Comparison of ENCODE assay signal across 20 mouse cellular contexts in genomic region chr19:40838205-40838604, GRCm38 (mm10).
"Had no signal": no experiment of that assay in that cellular context is flagged by ENCODE, and none has a peak within 500 bp of the region (broad histone marks: within the 10 kb centered on the region; RNA-seq: fewer than 3 reads in every experiment).

No protein-coding gene starts in this region.

- H3K9me3 ChIP-seq: liver, embryonic 13.5 days; liver, embryonic 15.5 days; midbrain, embryonic 13.5 days; neural tube, embryonic 13.5 days; neural tube, embryonic 15.5 days had no signal

- ATAC-seq: liver, postnatal 0 days; midbrain, embryonic 13.5 days; midbrain, embryonic 16.5 days had no signal

- H3K27me3 ChIP-seq: liver, embryonic 13.5 days; liver, embryonic 15.5 days; midbrain, embryonic 13.5 days; neural tube, embryonic 13.5 days; neural tube, embryonic 15.5 days had no signal

- H3K4me2 ChIP-seq: liver, embryonic 11.5 days; liver, embryonic 13.5 days; liver, embryonic 15.5 days; midbrain, embryonic 11.5 days; midbrain, embryonic 13.5 days; neural tube, embryonic 13.5 days; neural tube, embryonic 15.5 days had no signal

- H3K9ac ChIP-seq: liver, embryonic 13.5 days; liver, embryonic 15.5 days; liver, postnatal 0 days; midbrain, embryonic 13.5 days; neural tube, embryonic 13.5 days; neural tube, embryonic 15.5 days had no signal

- H3K27ac ChIP-seq: liver, embryonic 13.5 days; liver, embryonic 15.5 days; macrophage; midbrain, embryonic 13.5 days; neural tube, embryonic 13.5 days; neural tube, embryonic 15.5 days had no signal

- DNase-seq: liver; liver, embryonic 13.5 days; liver, postnatal 0 days; retina, postnatal 1 day; right cerebral cortex, adult 18-20 months; right cerebral cortex, postnatal 25 days; right cerebral cortex, postnatal 4 days; spleen, adult 18-20 months; thymus, adult 18-20 months; thymus, postnatal 25 days; thymus, postnatal 4 days had no signal

- H3K4me3 ChIP-seq: liver, embryonic 13.5 days; liver, embryonic 15.5 days; midbrain, embryonic 13.5 days; myocyte; neural tube, embryonic 13.5 days; neural tube, embryonic 15.5 days had no signal
